Mouse (Mus musculus) fibroblast of lung, adult 2 months (primary cell): ENCODE measurements around the gene Tmem81.
A peak's percentile ranks its signal among the peaks of the same experiment; 100 is the strongest.

Experiments used
- DNase-seq: peaks from one replicate; pipeline ENCODE4 v3.0.0-alpha.2; 2011; ENCODE audit warnings: low read depth

Gene Tmem81

GRCm38 (mm10) chr1:132520764-132521163 is 14.7 kb downstream of the Tmem81 start:
- no peak for DNase-seq

DNA sequence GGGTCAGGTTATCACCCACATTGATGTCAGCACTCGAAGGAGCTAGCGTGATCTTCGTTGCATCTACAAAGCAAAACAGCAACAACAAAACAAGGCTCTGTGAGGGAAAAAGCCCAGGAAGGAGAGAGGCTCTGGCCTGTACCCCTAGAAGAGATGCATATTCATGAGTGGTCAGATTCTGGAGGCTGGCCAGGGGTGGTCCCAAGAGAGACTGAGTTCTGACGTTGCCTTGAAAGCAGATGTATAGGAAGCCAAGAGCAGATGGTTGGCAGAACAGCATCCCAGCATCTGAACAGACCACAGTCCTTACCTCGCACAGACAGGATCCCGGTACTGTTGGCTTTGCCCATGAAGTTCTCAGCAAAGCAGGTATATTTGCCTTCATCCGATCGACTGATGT is 17.0 kb downstream of the Tmem81 start:
- no peak for DNase-seq

DNA sequence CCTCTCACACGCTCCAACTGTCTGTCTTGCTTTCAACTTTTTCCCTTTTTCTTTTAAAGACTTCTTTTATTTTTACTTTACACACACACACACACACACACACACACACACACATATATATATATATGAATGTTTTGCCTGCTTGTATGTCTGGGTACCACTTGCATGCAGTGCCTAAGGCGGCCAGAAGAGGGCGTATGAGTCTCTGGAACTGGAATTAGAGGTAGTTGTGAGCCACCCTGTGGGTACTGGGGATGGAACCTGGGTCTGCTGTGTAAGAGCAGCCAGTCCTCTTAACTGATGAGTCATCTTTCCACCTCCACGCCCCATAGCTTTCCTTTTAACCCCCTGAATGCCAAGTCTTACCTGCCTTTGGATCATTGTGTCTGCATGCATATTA is 17.9 kb downstream of the Tmem81 start:
- DNase-seq, result no peak

DNA sequence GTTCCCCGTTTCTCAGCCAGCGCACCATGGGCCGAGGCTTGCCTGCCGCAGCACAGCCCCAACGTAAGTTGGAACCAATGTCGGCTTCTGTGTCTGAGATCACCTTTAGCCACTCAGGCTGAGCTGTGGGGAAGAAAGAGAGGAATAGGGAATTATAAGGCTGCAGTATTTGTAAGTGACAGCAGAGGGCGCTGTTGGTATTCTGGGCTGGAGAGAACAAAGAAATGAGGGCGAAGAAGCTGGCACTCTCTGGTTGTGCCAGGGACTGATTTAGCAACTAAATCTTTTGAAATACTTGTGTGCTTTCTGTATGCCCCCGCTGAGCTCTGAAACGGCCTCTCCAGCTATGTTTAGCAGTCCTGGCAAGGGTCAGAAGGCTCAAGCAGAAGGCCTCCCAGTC is 19.8 kb downstream of the Tmem81 start:
- peak; percentile 40 for DNase-seq

GRCm38 (mm10) chr1:132528071-132528470 is 22.0 kb downstream of the Tmem81 start:
- no peak for DNase-seq

GRCm38 (mm10) chr1:132528647-132529334 is 22.8 kb downstream of the Tmem81 start:
- DNase-seq, result no peak

DNA sequence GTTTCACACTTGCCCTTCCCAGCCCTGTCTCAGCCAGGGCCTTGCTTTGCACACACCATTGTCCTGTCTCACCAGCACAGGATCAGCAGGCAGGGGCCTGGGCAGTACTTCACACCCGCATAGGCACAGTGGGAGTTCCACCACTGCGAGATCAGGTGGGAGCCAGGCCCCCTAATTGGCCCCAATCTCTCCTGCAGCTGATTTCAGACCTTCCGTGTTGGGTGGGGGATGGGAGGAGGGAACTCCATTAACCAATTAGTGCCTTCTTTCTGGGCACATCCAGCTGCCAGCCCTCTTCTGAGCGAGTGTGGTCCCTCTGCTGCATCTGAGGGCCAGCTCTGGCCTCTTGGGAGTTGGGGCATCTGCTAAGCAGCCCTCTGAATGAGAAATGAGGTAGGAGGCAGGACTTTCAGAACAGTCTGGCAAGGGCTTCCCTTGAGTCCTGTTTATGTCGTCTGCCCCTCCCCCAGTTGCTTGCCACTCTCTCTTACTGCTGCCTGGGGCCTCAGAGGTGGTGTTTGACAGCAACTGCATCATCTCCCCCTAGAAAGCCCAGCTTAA is 24.7 kb downstream of the Tmem81 start:
- DNase-seq, result no peak

- DNase-seq, result no peak
Observed at GRCm38 (mm10) chr1:132532521-132532920, 26.5 kb downstream of the Tmem81 start.

- DNase-seq, result no peak
Observed at GRCm38 (mm10) chr1:132533840-132534239, 27.8 kb downstream of the Tmem81 start.

GRCm38 (mm10) chr1:132535541-132535940 is 29.5 kb downstream of the Tmem81 start:
- DNase-seq, result no peak

- no peak for DNase-seq
Observed at GRCm38 (mm10) chr1:132536416-132536815, 30.4 kb downstream of the Tmem81 start.

DNA sequence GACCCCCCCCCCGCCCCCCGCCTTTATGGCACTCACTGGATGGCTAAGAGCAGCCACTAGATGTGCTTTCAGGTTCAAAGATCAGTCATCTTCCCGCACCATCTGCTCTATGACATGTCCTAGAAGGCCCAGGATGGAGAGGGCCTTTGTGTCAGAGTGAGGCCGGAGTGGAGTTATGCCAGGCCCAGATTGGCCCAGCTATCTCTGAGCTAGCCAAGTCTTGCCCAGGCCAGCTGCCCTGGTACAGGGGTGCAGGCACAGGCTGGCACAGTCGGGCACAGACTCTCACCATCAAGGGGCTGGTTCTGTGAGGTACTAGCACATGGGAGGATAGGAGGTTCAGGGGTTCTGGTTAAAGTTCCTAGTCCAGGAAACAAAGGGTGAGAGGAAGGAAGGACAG is 31.7 kb downstream of the Tmem81 start:
- DNase-seq, result no peak

GRCm38 (mm10) chr1:132540701-132541100 is 34.7 kb downstream of the Tmem81 start:
- DNase-seq, result no peak

- DNase-seq, result no peak
Observed at GRCm38 (mm10) chr1:132541171-132541823, 35.3 kb downstream of the Tmem81 start.

GRCm38 (mm10) chr1:132541824-132542599 is 36.0 kb downstream of the Tmem81 start:
- DNase-seq, result no peak

DNA sequence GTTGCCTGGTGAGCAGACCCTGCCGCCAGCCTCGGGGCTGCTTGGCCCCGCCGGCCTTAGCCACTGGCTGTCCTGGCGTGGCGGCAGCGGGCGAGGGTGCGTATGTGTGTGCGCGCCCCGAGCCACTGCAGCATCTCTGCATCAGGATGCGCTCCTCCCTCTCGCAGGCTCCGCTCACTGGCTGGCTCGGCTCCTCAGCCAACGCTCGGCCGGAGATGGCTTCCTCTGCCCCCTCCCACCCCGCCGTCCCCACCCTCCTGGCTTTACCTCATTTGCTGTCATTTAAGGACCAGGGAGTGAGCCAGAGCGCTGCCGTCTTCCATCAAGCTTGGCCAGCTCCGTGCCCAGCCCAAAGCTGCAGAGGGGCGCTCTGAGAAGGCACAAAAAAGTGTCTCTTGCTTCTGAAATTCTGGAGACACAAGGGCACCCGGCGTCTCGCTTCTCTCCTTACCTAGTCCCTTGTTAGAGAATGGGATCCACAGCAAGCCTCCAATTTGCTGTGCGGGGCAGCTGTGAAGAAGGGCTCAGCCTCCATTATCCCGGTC is 36.8 kb downstream of the Tmem81 start, which contains the start of gene Cntn2:
TSS of gene Cntn2 (minus strand) at position 495 of the 545 bp plus-strand sequence.
- DNase-seq, result no peak

DNA sequence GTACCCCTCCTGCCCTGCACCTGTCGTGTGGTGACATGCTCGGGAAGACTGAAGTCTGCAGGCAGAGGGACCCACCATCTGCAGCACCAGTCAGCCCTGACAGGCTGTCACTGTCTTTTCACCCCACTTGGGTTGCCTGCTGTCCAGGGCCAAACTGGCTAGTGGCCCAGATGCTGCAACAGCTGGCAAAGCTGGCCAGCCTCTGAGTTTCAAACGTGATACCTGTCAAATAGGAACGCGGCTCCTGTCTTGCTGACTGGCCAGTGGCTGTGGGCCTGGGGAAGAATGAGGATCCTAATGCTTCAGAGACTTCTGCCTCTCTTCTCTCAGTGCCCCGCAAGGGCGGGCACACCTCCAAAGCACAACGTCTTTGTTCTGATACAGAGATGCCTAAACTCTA is 37.8 kb downstream of the Tmem81 start:
- no peak for DNase-seq

- peak; percentile 32 for DNase-seq
Observed at GRCm38 (mm10) chr1:132557901-132558631, 52.0 kb downstream of the Tmem81 start.
